Mouse (Mus musculus): ENCODE data around the gene Lrrc74a.

Gene Lrrc74a

DNA sequence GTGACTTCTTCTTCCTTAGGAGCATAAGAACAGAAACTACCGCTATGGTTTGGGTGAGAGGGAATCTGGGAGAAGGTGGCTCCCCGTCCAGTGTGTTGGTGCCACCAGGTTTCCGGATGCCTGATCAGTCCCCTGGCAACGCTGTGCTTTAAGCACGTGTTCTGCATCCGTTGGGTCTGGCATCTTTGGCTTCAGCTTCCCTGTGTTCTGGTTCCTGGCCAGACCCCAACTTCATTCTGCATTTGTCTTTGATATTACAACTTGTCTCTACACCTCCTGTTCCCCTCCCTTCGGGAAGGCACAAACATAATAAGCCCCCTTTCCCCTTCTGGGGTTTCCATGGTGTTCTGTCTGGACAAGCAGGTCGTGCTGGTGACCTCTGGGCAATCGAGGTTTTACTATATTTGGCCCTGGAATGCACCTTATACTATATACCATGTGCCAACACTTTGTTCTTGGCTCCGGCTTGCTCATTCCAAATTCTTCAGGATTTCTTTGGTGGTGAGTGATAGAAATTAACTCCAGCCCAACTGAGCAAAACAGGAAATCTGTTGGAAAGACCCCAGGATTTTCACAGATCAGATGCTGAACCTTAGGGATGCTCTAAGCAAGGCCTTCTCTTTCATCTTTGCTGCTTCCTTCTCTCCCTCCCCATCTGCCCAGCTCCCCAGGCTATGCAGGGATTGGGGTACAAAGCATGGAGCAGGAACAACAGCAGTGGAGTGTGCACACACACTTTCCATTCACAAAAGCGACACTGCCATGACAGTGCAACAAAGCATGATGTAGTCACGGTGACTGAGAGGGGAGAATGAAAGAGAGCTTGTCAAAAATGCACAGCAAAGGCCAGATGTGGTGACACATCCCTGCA, 52.2 kb downstream of the Lrrc74a start:
- no peak for DNase-seq

DNA sequence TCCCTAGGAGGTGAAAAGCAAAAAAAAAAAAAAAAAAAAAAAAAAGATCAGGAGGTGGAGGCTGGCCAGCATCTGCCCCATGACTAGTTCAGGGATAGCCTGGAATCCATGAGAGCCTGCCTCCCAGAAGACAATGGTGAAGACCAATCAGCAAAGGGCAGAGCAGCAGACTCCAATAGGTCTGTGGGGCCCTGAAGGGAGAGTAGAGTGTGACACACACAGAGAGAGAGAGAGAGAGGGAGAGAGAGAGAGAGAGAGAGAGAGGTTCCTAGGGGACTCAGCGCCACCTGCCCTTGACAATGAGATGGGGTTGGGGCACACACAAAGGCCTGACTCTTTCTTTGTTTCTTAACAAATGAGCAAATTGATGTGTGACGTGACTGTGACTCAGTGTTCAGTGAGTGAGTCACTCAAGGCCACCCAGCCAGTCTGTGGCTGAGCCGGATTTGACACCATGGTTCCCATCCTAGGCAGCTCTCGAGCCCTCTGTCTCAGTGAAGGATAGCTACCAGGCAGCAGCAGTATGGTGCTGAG, 52.9 kb downstream of the Lrrc74a start:
- DNase-seq, result no peak

DNA sequence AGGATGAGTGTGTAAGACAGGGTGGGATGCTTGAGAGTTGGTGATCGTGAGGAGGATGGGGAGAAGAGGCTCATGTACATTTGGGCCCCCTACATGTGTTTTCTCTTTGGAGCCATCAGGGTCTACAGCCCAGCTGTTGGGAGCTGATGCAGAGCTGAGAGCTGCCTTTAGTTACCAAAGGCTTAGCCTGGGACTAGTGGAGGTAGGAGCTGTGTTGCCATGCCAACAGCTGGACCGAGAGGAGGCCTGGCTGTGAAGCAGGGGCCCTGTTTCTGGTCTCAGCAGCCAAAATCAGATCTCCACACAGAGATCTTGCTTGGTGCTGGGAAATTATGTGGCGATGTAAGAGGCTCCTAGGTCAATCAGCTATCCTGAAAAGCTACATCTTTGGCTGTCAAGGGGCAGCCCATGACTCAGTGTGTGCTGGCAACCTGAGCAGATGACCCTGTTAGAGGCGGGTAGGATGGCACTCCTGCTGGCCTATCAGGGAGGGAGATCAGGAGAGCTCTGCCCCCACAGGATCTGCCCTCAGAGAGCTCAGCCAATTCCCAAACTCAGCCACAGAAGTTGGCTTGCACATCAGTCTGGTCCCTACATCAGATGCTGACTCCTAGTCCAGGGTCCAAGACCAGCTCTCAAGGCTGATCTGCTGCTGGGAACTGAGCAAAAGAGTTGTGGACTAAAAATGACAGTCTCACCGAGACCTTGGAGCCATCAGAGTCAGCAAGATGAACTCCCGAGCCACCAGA, 56.1 kb downstream of the Lrrc74a start:
- no peak for DNase-seq

- peak; percentile 83 to 85 for DNase-seq
These were observed 56.6 kb downstream of the Lrrc74a start for GRCm38 (mm10) chr12:86790849-86791127.

DNA sequence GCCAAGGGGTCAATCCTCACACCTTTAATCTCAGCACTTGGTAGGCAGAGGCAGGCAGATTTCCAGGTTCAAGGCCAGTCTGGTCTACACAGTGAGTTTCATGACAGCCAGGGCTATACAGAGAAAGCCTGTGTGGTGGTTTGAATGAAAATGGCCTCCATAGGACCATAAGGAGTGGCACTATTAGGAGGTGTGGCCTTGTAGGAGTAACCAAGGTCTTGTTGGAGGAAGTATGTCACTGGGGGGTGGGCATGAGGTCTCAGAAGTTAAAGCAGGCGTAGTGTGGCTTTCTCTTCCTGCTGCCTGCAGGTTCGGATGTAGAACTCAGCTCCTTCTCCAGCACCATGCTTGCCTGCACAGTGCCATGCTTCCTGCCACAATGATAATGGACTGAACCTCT, 57.8 kb downstream of the Lrrc74a start:
- no peak for DNase-seq

DNA sequence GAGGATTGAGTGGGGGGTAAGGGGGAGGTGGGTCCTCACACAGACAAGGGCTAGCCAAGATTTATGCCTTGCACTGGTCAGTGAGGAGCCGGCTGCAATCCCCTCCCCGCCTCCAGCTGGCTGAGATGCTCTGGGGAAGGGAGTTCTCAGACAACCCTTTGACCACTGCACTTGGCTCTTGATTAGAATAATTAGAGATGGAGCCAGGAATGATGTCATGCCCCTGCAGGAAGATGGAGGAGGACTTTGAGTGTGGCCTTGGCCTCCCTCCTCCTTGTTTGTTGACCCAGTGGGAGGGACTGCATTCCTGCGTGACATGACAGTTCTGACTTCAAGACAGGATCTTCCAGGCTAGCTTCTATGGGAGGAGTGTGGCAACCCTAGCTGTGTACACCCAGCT, 59.7 kb downstream of the Lrrc74a start:
- peak; percentile 75 to 88 for DNase-seq

DNA sequence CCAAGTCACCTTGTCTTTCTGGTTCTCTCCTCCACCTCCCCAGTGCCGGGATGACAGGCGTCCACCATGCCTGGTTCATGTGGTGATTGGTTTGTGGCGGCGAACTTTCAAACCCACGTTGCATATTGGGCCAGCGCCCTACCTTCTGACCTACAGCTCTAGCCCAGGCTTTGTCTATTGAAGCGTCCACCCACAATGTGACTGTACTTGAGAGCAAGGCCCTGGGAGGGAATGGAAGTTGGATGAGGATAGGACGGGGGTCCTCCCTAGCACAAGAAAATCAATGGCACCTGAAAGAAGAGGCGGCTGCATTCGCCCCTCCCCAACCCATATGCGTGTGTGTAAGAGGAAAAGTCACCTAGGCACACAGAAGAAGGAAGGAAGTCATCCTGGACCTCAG, 60.2 kb downstream of the Lrrc74a start:
- DNase-seq, result no peak

DNA sequence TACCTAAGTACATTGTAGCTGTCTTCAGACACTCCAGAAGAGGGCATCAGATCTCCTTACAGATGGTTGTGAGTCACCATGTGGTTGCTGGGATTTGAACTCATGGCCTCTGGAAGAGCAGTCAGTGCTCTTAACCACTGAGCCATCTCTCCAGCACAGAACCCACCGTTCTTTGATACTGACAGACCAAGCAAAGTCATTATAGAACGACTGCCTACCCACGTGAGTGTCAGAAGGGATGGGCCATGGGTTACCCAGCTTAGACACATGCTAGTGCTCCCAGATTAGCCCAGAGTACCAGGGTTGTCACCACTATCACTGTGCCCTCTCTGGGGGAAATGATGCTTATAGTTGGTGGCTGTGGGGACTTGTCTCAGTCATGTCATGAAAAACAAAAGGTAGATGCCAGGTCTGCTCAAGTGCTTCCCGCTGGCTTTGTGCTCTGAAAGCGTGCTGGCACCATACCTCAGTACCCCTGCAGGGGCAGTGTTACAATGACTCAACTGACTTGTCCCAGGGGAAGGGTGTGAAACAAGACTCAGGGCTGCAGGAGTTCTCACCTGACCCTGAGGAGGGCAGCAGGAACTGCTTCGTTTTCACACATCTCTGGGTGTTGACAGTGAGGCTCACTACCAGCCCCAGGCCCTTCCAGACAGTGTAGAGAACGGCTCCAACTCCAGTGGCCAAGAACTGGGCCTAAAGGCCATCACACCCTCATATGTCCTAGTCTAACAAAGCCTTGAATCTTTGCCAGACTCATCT, 61.1 kb downstream of the Lrrc74a start:
- DNase-seq, result no peak

- peak; percentile 79 to 85 for DNase-seq
These were observed 61.7 kb downstream of the Lrrc74a start for GRCm38 (mm10) chr12:86795838-86796232.

DNA sequence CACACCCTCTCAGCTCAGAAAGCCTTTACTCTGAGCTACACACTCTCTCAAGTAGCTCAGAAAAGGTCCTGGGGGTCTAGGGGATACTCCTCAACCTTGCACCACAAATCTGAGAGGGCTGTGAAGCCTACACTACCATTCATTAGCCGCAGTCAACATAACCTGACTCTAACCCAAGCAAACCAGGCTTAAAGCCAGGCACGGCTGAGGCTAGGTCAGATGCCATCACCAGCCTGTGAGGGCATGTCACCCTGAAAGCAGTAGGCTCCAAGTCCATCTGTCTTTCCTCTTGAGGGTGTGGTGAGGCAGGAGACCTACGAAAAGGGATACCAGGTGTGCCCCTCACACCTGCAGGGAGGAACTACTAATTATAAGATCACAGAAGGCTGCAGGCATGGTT, 62.2 kb downstream of the Lrrc74a start:
- no peak for DNase-seq

- no peak for DNase-seq
These were observed 63.6 kb downstream of the Lrrc74a start for GRCm38 (mm10) chr12:86797771-86798170.

- DNase-seq, result peak; percentile 90 to 95
These were observed 64.8 kb downstream of the Lrrc74a start for GRCm38 (mm10) chr12:86798773-86799540.

DNA sequence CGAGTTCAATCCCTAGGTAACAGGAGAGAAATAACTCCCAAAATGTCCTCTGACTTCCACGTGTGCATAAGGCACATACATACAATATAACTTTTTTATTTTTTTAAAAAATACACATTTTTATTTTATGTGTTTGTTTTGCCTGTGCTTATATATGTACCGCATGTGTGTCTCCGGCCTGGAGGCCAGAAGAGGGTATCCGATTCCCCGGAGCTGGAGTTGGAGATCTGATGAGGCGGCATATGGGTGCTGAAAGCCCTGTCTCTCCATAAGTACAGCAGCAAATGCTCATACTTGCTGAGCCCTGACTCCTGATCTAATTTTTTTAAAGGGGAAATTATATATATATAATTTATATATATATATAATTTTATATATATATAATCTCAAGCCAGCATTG, 65.6 kb downstream of the Lrrc74a start:
- no peak for DNase-seq

GRCm38 (mm10) chr12:86800336-86800735, 66.2 kb downstream of the Lrrc74a start:
- DNase-seq, result peak in 1 of 2 experiments; percentile 48

GRCm38 (mm10) chr12:86800765-86801147, 66.6 kb downstream of the Lrrc74a start:
- peak; percentile 56 to 83 for DNase-seq

DNA sequence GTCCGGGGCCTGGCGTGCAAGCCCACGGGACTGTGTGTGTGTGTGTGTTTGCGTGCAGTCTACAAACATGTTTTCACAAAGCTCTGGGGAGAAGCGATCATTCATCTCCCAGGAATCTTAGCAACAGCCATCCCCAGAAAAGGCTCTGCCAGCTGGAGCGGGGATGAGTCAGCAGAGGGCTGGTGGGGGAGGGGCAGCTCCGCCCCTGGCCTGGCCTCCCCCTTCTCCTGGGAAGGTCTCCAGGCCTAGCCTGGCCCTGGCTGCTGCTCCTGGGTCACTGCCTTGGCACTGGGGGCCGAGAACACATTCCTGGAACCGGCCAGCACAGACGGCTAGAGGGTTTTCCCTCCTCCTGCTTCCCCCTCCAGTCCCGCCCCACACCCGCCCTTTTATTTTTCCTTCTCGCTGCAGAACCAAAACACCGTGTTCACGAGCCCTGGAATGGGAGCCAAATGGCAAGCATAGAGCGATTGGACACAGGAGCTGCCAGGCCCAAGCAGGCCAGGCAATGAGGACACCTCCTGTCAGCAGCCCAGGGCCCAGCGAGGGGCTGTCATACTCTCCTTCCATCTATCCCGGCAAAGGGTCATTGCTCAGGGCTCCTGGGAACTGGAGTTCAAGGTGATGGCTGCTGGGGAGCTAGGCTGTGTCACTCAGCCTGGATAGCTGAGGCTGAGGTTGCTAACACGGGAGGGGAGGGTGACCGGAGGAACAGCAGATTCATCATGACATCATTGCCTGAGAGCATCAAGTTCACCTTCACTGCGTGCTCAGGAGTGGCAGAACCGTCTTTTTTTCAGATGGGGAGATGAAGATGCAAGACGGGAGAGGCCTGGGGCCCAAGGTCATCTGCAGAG, 67.2 kb downstream of the Lrrc74a start:
- DNase-seq, result peak; percentile 98 to 99

DNA sequence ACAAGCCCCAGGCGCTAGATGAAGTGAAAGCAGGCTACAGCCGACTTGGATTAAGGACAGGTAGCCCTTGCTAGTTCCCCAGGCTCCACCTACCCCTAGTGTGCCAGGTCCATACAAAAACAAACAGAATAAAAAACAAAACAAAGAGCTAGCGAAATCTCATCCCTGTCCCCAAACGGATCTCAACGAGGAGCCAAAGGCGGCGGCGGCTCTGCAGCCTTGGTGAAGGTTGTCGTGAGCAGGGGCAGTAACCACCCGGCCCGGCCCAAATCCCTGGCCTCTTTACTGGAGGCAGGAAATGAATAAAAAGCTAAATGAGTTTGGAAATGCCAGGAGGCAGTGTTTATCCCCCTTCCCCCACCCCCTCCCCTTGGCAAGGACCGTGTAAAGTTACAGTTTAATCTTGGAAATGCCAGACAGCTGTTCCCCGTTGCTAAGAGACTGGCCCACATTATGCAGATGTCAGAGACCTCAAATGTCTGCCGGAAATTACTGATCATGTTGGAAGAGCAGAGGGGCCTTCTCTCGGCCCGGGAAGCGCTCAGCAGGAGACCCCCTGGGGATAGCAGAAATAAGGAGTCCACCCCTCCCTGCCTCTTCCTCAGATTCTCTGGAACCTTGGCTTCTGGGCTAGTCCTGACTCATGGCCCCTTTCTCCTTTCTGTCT, 68.0 kb downstream of the Lrrc74a start:
- DNase-seq, result peak; percentile 74 to 90

- no peak for DNase-seq
These were observed 68.7 kb downstream of the Lrrc74a start for GRCm38 (mm10) chr12:86802899-86803298.

DNA sequence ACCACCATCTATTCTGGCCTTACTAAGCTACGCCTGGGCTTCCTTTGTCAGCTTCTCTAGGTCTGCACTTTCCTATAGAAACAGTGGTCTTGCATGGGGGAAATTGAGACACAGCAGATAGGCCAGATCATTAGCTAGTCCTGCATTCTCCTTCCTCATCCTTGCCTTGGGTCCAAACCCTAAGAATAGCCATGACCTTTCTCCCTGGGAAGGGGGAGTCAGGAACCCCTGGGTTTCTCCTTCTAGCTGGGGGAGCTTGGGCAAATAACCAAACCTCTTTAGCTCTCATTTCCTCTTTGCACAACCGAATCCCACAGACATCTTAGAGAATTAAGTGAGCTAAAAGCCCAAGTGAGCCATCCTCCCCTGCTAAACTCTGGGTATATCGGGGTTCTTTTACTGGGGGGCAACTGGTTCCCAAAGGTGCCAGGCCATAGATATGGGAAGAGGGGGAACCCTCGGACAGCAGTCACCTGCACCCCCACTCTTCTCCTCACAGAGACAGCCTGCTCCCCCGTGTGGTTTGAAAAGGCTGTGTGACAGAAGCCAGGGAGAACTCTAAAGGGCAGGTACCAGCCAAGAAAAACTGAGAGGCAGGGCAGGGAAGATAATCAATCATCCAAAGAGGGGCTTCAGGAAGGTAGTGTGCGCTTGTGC, 69.6 kb downstream of the Lrrc74a start:
- DNase-seq, result no peak

DNA sequence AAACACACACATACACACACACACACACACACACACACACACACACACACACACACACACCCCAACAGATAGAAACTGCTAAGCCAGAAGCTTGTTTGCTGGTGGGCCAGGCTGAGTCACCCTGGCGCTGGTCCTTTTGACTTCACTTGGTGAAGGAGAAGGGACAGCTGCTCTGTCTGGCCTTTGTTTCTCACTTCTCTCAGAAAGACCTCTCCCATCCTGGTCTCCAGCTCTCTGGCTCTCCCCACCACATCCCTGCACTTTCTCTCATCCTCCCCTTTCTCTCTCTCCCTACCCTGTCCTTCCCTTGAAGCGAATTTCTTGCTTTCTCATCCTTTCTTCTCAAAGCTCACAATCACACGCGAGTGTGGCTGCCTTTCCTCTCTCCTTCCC, 70.1 kb downstream of the Lrrc74a start:
- DNase-seq, result no peak

All from kidney, postnatal 25 days (tissue).